Comparison of ENCODE assay signal across 11 mouse cellular contexts in the genomic region with DNA sequence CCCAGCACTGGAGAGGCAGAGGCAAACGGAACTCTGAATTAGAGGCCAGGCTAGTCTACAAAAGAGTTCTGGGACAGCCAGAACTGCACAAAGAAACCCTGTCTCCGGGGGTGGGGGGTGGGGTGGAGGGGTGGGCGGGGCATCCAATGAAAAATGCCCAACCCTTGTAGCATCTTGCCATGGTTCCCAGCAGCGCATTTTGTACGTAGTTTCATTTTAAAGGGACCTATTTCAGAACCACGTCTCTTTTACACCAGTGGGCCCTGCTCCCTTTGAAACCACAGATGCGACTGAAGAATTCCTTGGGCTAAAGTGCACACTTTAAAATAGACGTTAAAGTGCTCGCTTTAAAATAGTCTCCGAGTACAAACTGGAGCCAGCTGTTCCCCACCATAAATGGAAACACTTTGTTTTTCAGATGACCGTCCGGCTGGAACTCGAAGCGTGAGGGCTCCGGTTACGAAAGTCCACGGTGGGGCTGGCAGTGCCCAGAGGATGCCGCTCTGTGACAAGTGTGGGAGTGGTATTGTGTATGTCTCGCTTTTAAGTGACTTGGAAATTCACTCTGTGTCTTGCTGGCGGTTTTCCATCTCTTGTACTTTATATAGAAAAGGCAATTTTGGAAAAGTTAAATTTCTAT. TPM values are rescaled to one million over a fixed set of nuclear protein-coding genes. Genes with fewer than 3 reads are reported as not detected.
A peak's percentile ranks its signal among the peaks of the same experiment; 100 is the strongest.
DNase-seq lines count a peak whose midpoint lies in the region; ATAC-seq and TF ChIP-seq lines count a peak whose summit lies in the region.
"Had no signal": no experiment of that assay in that cellular context is flagged by ENCODE, and none has a peak within 500 bp of the region (broad histone marks: within the 10 kb centered on the region; RNA-seq: fewer than 3 reads in every experiment).

No protein-coding gene starts in this region.

- no peak for TF ChIP-seq POLR2A in thymus, adult 2 months (IDR thresholded peaks at IDR 0.05; ENCODE audit: control insufficient read depth, extremely low read depth, insufficient read depth, low read length, poor library complexity)

- no peaks in the 10 kb centered on the region for H3K27me3 ChIP-seq in embryonic facial prominence, embryonic 15.5 days
- no peaks in the 10 kb centered on the region for H3K27me3 ChIP-seq in heart, embryonic 16.5 days (ENCODE audit: control insufficient read depth, insufficient read depth, low read length)
- H3K27me3 ChIP-seq in thymus, adult 2 months (ENCODE audit: control insufficient read depth, insufficient read depth, low read length), result no peaks in the 10 kb centered on the region
- H3K27me3 ChIP-seq: neural tube, embryonic 15.5 days had no signal

- no peak overlapping the region for H3K9ac ChIP-seq in embryonic facial prominence, embryonic 15.5 days
- H3K9ac ChIP-seq in heart, embryonic 16.5 days (ENCODE audit: low read length), result no peak overlapping the region
- H3K9ac ChIP-seq: neural tube, embryonic 15.5 days had no signal

- peak overlapping the region; percentile 22 for H3K4me3 ChIP-seq in embryonic facial prominence, embryonic 15.5 days (replicated peaks)
- peak overlapping the region; percentile 11 for H3K4me3 ChIP-seq in heart, embryonic 16.5 days (ENCODE audit: low read length)
- H3K4me3 ChIP-seq in thymus, adult 2 months (ENCODE audit: control insufficient read depth, insufficient read depth, low read length), result no peak overlapping the region
- H3K4me3 ChIP-seq: neural tube, embryonic 15.5 days had no signal

- H3K4me2 ChIP-seq in embryonic facial prominence, embryonic 15.5 days (replicated peaks), result peak overlapping the region; percentile 28
- H3K4me2 ChIP-seq in heart, embryonic 16.5 days (ENCODE audit: low read depth, low read length), result peak overlapping the region; percentile 39
- H3K4me2 ChIP-seq: neural tube, embryonic 15.5 days had no signal

- H3K27ac ChIP-seq in embryonic facial prominence, embryonic 15.5 days (replicated peaks), result peak overlapping the region; percentile 63; the same call in 1 of the 2 replicates
- H3K27ac ChIP-seq in heart, embryonic 16.5 days (ENCODE audit: low read length), result peak overlapping the region; percentile 51
- H3K27ac ChIP-seq in thymus, adult 2 months (ENCODE audit: control insufficient read depth, insufficient read depth, low read length), result no peak overlapping the region
- H3K27ac ChIP-seq: neural tube, embryonic 15.5 days had no signal

- peak; percentile 5 to 13 for DNase-seq in kidney, postnatal 36 days
- DNase-seq in kidney, adult 11 months, result no peak
- DNase-seq in lung, postnatal 36 days, result peak; percentile 43
- DNase-seq in thymus, adult 2 months, result no peak
- no peak for DNase-seq in Muller cell, postnatal 12 days (ENCODE audit: inconsistent ontology term)
- DNase-seq in cerebellum, adult 9-10 months, result no peak
- DNase-seq: adrenal gland, adult 2 months; cerebellum, adult 2 months had no signal

- 39% methylated on average over 20 of the region's 20 CpGs for WGBS in embryonic facial prominence, embryonic 15.5 days
- WGBS in heart, embryonic 16.5 days, result 61% methylated on average over 20 of the region's 20 CpGs
- WGBS in thymus, adult 2 months, result 93% methylated on average over 20 of the region's 20 CpGs

- TF ChIP-seq CTCF in thymus, adult 2 months (IDR thresholded peaks at IDR 0.05; ENCODE audit: borderline replicate concordance, control insufficient read depth, extremely low read depth, insufficient read depth, low read length, poor library complexity), result no peak

- ATAC-seq in embryonic facial prominence, embryonic 15.5 days (ENCODE audit: insufficient number of reproducible peaks, low FRiP score, low TSS enrichment, low read depth), result peak; percentile 69; the same call in 1 of the 2 replicates
- 0 out of 2 replicates have a peak, but pooled peaks have one; percentile 52 for ATAC-seq in heart, embryonic 16.5 days (replicated peaks; ENCODE audit: extremely low read depth, insufficient read depth, low FRiP score)

- no peaks in the 10 kb centered on the region for H3K4me1 ChIP-seq in embryonic facial prominence, embryonic 15.5 days
- H3K4me1 ChIP-seq in heart, embryonic 16.5 days (ENCODE audit: control insufficient read depth, insufficient read depth, low read length), result peaks cover 7% of the 10 kb centered on the region; the same call in 1 of the 2 replicates
- no peaks in the 10 kb centered on the region for H3K4me1 ChIP-seq in thymus, adult 2 months (replicated peaks; ENCODE audit: control insufficient read depth, insufficient read depth, low read length)
- H3K4me1 ChIP-seq: neural tube, embryonic 15.5 days had no signal

- H3K36me3 ChIP-seq in embryonic facial prominence, embryonic 15.5 days, result no peaks in the 10 kb centered on the region
- peaks cover 29% of the 10 kb centered on the region for H3K36me3 ChIP-seq in heart, embryonic 16.5 days (ENCODE audit: control insufficient read depth, insufficient read depth)
- no peaks in the 10 kb centered on the region for H3K36me3 ChIP-seq in thymus, adult 2 months (ENCODE audit: control insufficient read depth, insufficient read depth, low read length)
- H3K36me3 ChIP-seq: neural tube, embryonic 15.5 days had no signal

- no peaks in the 10 kb centered on the region for H3K9me3 ChIP-seq in embryonic facial prominence, embryonic 15.5 days (replicated peaks)
- H3K9me3 ChIP-seq in heart, embryonic 16.5 days (replicated peaks; ENCODE audit: control insufficient read depth, low read length), result no peaks in the 10 kb centered on the region
- H3K9me3 ChIP-seq: neural tube, embryonic 15.5 days had no signal

RNA-seq across cellular contexts. Expression of a gene that starts 17.3 kb away (rescaled TPM):
- polyA plus RNA-seq in embryonic facial prominence, embryonic 15.5 days (2015; fragmentation: Nextera tagmentation; extraction: Ambion mirVana), result not detected in 2 replicates
- polyA plus RNA-seq in heart, embryonic 16.5 days (2015; fragmentation: Nextera tagmentation; extraction: Ambion mirVana), result 0.16 TPM in 1 of 2 replicates, not detected in the other
- not detected in 2 replicates for polyA plus RNA-seq in thymus, adult 2 months (2012; rRNA removed)
- polyA plus RNA-seq: adrenal gland, adult 2 months; cerebellum, adult 2 months had no signal

RNA-seq across cellular contexts. Expression of a gene that starts 31.9 kb away (rescaled TPM):
- 78.9 and 107 TPM in 2 replicates for polyA plus RNA-seq in embryonic facial prominence, embryonic 15.5 days (2015; fragmentation: Nextera tagmentation; extraction: Ambion mirVana)
- 148 and 158 TPM in 2 replicates for polyA plus RNA-seq in heart, embryonic 16.5 days (2015; fragmentation: Nextera tagmentation; extraction: Ambion mirVana)
- polyA plus RNA-seq in thymus, adult 2 months (2012; rRNA removed), result 8.3 and 11.8 TPM in 2 replicates

RNA-seq across cellular contexts. Expression of a gene that starts 57.9 kb away (rescaled TPM):
- polyA plus RNA-seq in embryonic facial prominence, embryonic 15.5 days (2015; fragmentation: Nextera tagmentation; extraction: Ambion mirVana), result 9.2 and 11.0 TPM in 2 replicates
- polyA plus RNA-seq in heart, embryonic 16.5 days (2015; fragmentation: Nextera tagmentation; extraction: Ambion mirVana), result 3.1 and 3.8 TPM in 2 replicates
- 0.19 and 0.27 TPM in 2 replicates for polyA plus RNA-seq in thymus, adult 2 months (2012; rRNA removed)

RNA-seq across cellular contexts. Expression of a gene that starts 58.2 kb away (rescaled TPM):
- polyA plus RNA-seq in embryonic facial prominence, embryonic 15.5 days (2015; fragmentation: Nextera tagmentation; extraction: Ambion mirVana), result 94.6 and 100 TPM in 2 replicates
- polyA plus RNA-seq in heart, embryonic 16.5 days (2015; fragmentation: Nextera tagmentation; extraction: Ambion mirVana), result 46.6 and 51.2 TPM in 2 replicates
- polyA plus RNA-seq in thymus, adult 2 months (2012; rRNA removed), result 11.2 and 13.0 TPM in 2 replicates

Comparison
In these comparisons a context has a peak if more than half of its experiments do, and no peak if none do; other contexts are left out.
1. DNase-seq: peak in kidney, postnatal 36 days (2 of 2) and lung, postnatal 36 days (single experiment); none in kidney, adult 11 months (single experiment), thymus, adult 2 months (single experiment), Muller cell, postnatal 12 days (single experiment) and cerebellum, adult 9-10 months (single experiment).